Mouse (Mus musculus) bone marrow, adult 2 months (tissue): ENCODE data around the gene Gdpd5.

Source experiments
- CTCF ChIP-seq: fragments of 200-500 bp; IDR thresholded peaks from 2 replicates; pipeline ENCODE4 v1.5.1; 2011; ENCODE audit warnings: low read length, control low read depth; ENCODE audit not compliant: control insufficient read depth, insufficient read depth
- POLR2A ChIP-seq: fragments of 200-500 bp; IDR thresholded peaks from 2 replicates; pipeline ENCODE4 v1.6.1; 2011; ENCODE audit warnings: low read depth, mild to moderate bottlenecking, control low read depth, low read length, borderline replicate concordance; ENCODE audit not compliant: control insufficient read depth

- TF ChIP-seq CTCF (no peak), POLR2A (no peak)
Measured at GRCm38 (mm10) chr7:99396994-99397659, 15.9 kb downstream of the Gdpd5 start.
